In genomic region chr9:98965084-98965483, GRCm38 (mm10) we compare ENCODE assay signal across 9 mouse cellular contexts. TPM values are rescaled to one million over a fixed set of nuclear protein-coding genes. Genes with fewer than 3 reads are reported as not detected.
DNase-seq lines count a peak whose midpoint lies in the region; ATAC-seq and TF ChIP-seq lines count a peak whose summit lies in the region.
"Had no signal": no experiment of that assay in that cellular context is flagged by ENCODE, and none has a peak within 500 bp of the region (broad histone marks: within the 10 kb centered on the region; RNA-seq: fewer than 3 reads in every experiment).

No protein-coding gene starts in this region.

- no peak for DNase-seq in heart, adult 2 months
- no peak for DNase-seq in heart, postnatal 36 days
- peak; percentile 60 for DNase-seq in right cerebral cortex, postnatal 4 days
- no peak for DNase-seq in right cerebral cortex, adult 18-20 months
- DNase-seq in forebrain, embryonic 14.5 days (ENCODE audit: low spot score), result peak; percentile 75
- DNase-seq in limb, embryonic 14.5 days (ENCODE audit: low spot score), result no peak
- peak; percentile 70 for DNase-seq in thymus, postnatal 4 days
- no peak for DNase-seq in spleen, postnatal 14 days (ENCODE audit: low spot score in 2 of 2)

- H3K79me2 ChIP-seq in heart, adult 2 months (replicated peaks; ENCODE audit: control insufficient read depth, insufficient read depth, low read length), result no peaks in the 10 kb centered on the region

- H3K4me2 ChIP-seq in forebrain, embryonic 14.5 days (ENCODE audit: low read length), result no peak overlapping the region
- H3K4me2 ChIP-seq in limb, embryonic 14.5 days (replicated peaks; ENCODE audit: low read depth, low read length, severe bottlenecking), result peak overlapping the region; percentile 28; the same call in 1 of the 2 replicates

- TF ChIP-seq CTCF in heart, adult 2 months (IDR thresholded peaks at IDR 0.05), result peak; percentile 54

- H3K27me3 ChIP-seq in heart, adult 2 months (ENCODE audit: control insufficient read depth, insufficient read depth, low read length), result peaks cover 22% of the 10 kb centered on the region
- peaks cover 76% of the 10 kb centered on the region for H3K27me3 ChIP-seq in forebrain, embryonic 14.5 days (replicated peaks; ENCODE audit: control insufficient read depth, insufficient read depth, low read length)
- peaks cover 62% of the 10 kb centered on the region for H3K27me3 ChIP-seq in limb, embryonic 14.5 days (ENCODE audit: control insufficient read depth, insufficient read depth, low read length)

- no peak overlapping the region for H3K9ac ChIP-seq in heart, adult 2 months (ENCODE audit: low read depth, low read length)
- H3K9ac ChIP-seq in forebrain, embryonic 14.5 days (ENCODE audit: low read length), result no peak overlapping the region
- H3K9ac ChIP-seq in limb, embryonic 14.5 days (ENCODE audit: low read depth, low read length, severe bottlenecking), result no peak overlapping the region

- no peak for TF ChIP-seq EP300 in heart, adult 2 months (IDR thresholded peaks at IDR 0.05; ENCODE audit: insufficient read depth, low read depth, low read length)

- H3K4me3 ChIP-seq in heart, adult 2 months, result no peak overlapping the region
- no peak overlapping the region for H3K4me3 ChIP-seq in forebrain, embryonic 14.5 days (ENCODE audit: low read depth, low read length)
- 0 out of 2 replicates have a peak overlapping the region, but pooled peaks have one; percentile 8 for H3K4me3 ChIP-seq in limb, embryonic 14.5 days (replicated peaks; ENCODE audit: low read length)

- H3K9me3 ChIP-seq in forebrain, embryonic 14.5 days (replicated peaks; ENCODE audit: control insufficient read depth, low read length), result no peaks in the 10 kb centered on the region
- no peaks in the 10 kb centered on the region for H3K9me3 ChIP-seq in limb, embryonic 14.5 days (ENCODE audit: control insufficient read depth, low read length)

- no peaks in the 10 kb centered on the region for H3K36me3 ChIP-seq in heart, adult 2 months (ENCODE audit: control insufficient read depth, insufficient read depth, low read length)
- no peaks in the 10 kb centered on the region for H3K36me3 ChIP-seq in forebrain, embryonic 14.5 days (ENCODE audit: control insufficient read depth, insufficient read depth, low read length)
- H3K36me3 ChIP-seq in limb, embryonic 14.5 days (ENCODE audit: control insufficient read depth, insufficient read depth, low read length), result no peaks in the 10 kb centered on the region
- H3K36me3 ChIP-seq: G1E had no signal

- intact Hi-C loops in heart, adult 2 months (cut with DNase I), result no loop called here
- intact Hi-C loops in heart, postnatal 36 days (cut with DNase I), result loop anchor here (5.0 to 10.0 kb wide), 2 partner anchors 320 to 353 kb away; no protein-coding TSS in a partner anchor

- H3K27ac ChIP-seq in heart, adult 2 months, result no peak overlapping the region
- no peak overlapping the region for H3K27ac ChIP-seq in forebrain, embryonic 14.5 days (ENCODE audit: low read depth, low read length)
- no peak overlapping the region for H3K27ac ChIP-seq in limb, embryonic 14.5 days (replicated peaks; ENCODE audit: low read depth, low read length)

- TF ChIP-seq POLR2A in heart, adult 2 months (IDR thresholded peaks at IDR 0.05; ENCODE audit: insufficient read depth, low read depth, low read length), result no peak
- no peak for TF ChIP-seq POLR2A in limb, embryonic 14.5 days (IDR thresholded peaks at IDR 0.05; ENCODE audit: borderline replicate concordance, extremely low read depth, insufficient read depth, insufficient read length)

- WGBS in heart, adult 2 months, result 2% methylated on average over 18 of the region's 18 CpGs
- 1% methylated on average over 18 of the region's 18 CpGs for WGBS in forebrain, embryonic 14.5 days
- 2% methylated on average over 18 of the region's 18 CpGs for WGBS in limb, embryonic 14.5 days

- peak; percentile 44; the same call in 1 of the 2 replicates for ATAC-seq in forebrain, embryonic 14.5 days
- ATAC-seq in limb, embryonic 14.5 days (ENCODE audit: low FRiP score, low read depth), result no peak

- no peaks in the 10 kb centered on the region for H3K4me1 ChIP-seq in heart, adult 2 months (ENCODE audit: control insufficient read depth, insufficient read depth, low read length)
- no peaks in the 10 kb centered on the region for H3K4me1 ChIP-seq in forebrain, embryonic 14.5 days (ENCODE audit: control insufficient read depth, insufficient read depth, low read length)
- no peaks in the 10 kb centered on the region for H3K4me1 ChIP-seq in limb, embryonic 14.5 days (ENCODE audit: control insufficient read depth, insufficient read depth, low read length)

RNA-seq across cellular contexts. Expression of gene Foxl2, which starts 10.0 kb away (rescaled TPM):
- total RNA-seq in heart, adult 2 months (2021), result not detected
- not detected in 2 replicates for polyA plus RNA-seq in heart, adult 2 months (2012; rRNA removed)
- not detected for total RNA-seq in heart, postnatal 36 days (2021)
- 0.43 and 0.72 TPM in 2 replicates for polyA plus RNA-seq in forebrain, embryonic 14.5 days (2014; fragmentation: Nextera tagmentation; extraction: Ambion mirVana)
- 0.05 and 0.08 TPM in 2 replicates for polyA plus RNA-seq in limb, embryonic 14.5 days (2012; rRNA removed)
- 0.08 TPM in 1 of 2 replicates, not detected in the other for polyA plus RNA-seq in limb, embryonic 14.5 days (2014; fragmentation: Nextera tagmentation; extraction: Ambion mirVana)
- total RNA-seq: G1E had no signal
- polyA plus RNA-seq: G1E had no signal

RNA-seq across cellular contexts. Expression of gene Faim, which starts 21.1 kb away (rescaled TPM):
- total RNA-seq in heart, adult 2 months (2021), result 1 to 10 TPM; 4.1 to 5.4 TPM
- polyA plus RNA-seq in heart, adult 2 months (2012; rRNA removed), result 2.1 and 3.7 TPM in 2 replicates
- total RNA-seq in heart, postnatal 36 days (2021), result 1 to 10 TPM; 5.1 to 6.7 TPM
- polyA plus RNA-seq in forebrain, embryonic 14.5 days (2014; fragmentation: Nextera tagmentation; extraction: Ambion mirVana), result 104 and 105 TPM in 2 replicates
- 7.2 and 14.2 TPM in 2 replicates for polyA plus RNA-seq in limb, embryonic 14.5 days (2012; rRNA removed)
- polyA plus RNA-seq in limb, embryonic 14.5 days (2014; fragmentation: Nextera tagmentation; extraction: Ambion mirVana), result 41.5 and 43.4 TPM in 2 replicates

Comparison
In these comparisons a context has a peak if more than half of its experiments do, and no peak if none do; other contexts are left out.
1. DNase-seq: peak in right cerebral cortex, postnatal 4 days (single experiment), forebrain, embryonic 14.5 days (single experiment) and thymus, postnatal 4 days (single experiment); none in heart, adult 2 months (0 of 2), heart, postnatal 36 days (0 of 2), right cerebral cortex, adult 18-20 months (single experiment), limb, embryonic 14.5 days (single experiment) and spleen, postnatal 14 days (0 of 2).